Mouse (Mus musculus) cerebellum, postnatal 4 days (tissue): Measurements from ENCODE around the gene Tbx3.
A peak's percentile ranks its signal among the peaks of the same experiment; 100 is the strongest.

ENCODE experiments used
- DNase-seq, 2 experiments: peaks; one replicate each; pipeline ENCODE4 v3.0.0; 2022; ENCODE audit warnings: low spot score in 2 of 2, mixed read lengths in 1 of 2

The Tbx3 gene

GRCm38 (mm10) chr5:119706467-119706866 is 36.0 kb downstream of the Tbx3 start:
- no peak for DNase-seq

GRCm38 (mm10) chr5:119708850-119709585 is 38.5 kb downstream of the Tbx3 start:
- no peak for DNase-seq

DNA sequence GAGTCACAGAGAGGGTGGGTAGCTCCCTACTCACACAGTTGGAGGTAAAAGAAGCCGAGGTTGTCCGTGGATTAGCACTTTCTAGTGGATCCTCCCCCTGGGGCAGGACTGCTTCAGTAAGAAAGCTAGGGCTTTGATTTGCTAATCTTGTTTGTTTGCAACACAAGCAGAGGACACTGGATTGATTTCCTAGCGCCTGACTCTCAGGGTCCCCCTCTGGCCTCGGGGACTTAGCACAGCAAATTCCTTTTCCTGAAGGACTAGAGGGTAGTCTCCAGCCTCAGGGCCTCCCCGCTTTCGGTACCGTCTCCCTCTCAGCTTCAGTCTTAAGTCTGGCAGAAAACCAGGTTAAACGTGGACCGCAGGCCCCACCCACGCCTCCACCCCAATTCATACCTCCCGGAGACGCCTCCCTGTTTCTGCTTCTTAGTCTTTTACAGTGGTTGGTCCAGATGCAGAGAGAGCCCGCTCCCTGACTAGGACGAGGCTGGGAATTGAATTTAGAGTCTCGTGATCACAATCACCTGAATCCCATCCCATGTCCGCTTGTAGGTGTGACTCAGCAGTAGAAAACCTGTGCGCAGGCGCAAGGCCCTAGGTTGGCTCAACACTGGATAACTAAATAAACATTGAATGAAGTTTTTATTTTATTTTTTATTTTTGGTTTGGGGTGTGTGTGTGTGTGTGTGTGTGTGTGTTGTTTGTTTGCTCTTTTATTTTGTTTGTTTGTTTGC is 39.5 kb downstream of the Tbx3 start:
- no peak for DNase-seq

GRCm38 (mm10) chr5:119710756-119711155 is 40.3 kb downstream of the Tbx3 start:
- DNase-seq = no peak

DNA sequence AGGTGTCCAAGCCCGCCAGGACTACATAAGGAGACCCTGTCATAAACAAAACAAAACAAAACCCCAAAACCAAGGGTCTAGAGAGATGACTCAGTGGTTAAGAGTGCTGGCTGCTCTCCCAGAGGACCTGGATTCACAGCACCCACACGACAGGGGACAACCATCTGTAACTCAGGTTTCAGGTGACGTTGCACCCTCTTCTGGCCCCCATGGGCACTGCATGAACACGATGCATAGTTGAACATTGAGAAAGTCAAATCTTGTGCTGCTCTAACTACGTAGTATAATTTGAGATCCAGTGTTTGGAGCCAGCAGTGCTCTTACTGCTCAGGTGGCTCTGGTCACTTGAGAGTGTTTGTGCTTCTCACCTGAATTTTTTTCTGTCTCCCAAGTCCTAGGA is 41.2 kb downstream of the Tbx3 start:
- no peak for DNase-seq

GRCm38 (mm10) chr5:119712679-119713246 is 42.3 kb downstream of the Tbx3 start:
- peak; percentile 67 to 81 for DNase-seq

DNA sequence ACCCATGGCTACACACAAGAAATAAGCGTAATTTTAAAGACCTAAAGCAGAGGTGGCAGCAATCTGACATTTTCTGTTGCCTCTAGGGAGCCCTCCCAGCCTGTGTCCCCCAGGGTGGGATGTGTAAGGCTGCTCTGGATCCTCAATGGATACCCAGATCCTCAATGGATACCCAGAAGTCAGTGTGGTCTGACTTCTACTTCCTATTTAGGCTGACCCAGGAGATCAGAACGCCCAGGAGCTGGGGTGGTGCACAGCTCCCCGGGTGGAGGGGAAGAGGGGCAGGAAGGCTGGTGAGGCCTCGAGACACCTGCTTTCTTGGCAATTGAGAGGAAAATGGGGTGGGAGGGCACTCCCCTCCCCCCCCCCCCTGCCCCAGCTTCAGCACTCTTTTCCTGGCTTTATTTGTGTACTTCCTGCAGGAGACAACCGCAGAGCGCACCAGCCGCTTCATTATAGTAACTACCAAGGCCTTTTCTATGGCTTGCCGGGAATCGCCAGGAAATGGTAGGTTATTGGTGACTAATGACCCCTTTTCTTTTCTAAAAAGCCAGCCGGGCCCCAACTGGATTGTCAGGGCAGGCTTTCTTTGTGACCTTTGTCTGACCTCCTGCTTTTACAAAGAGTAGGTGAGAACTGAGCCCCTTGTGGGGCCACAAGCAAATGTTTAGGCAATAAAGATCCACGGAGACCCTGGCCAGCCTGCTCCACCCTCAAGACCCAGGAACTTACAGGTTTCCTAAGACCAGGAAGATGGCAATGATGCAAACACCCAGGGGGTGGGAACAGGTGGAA is 50.2 kb downstream of the Tbx3 start:
- no peak for DNase-seq

DNA sequence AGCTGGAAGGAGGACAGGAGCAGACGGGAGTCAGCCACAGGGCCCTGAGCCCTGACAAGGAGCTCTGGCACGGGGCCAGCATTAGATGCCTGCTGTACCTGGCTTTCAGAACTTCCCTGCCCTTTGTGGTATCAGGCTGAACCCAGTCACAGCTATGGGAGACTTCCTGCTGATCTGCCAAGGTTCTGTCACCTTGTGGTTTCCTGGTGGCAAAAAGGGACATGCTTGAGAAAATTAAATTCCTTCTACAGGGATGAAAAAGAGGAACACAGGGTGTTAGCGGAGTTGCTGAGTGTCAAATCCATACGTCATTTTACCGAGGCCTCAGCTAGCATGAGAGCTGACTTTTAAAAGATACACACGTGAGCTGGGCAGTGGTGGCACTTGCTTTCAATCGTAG is 62.5 kb downstream of the Tbx3 start:
- no peak for DNase-seq
